Mouse (Mus musculus): ENCODE measurements around the gene Slc15a3.

- TF ChIP-seq POLR2A (IDR thresholded peaks at IDR 0.05; ENCODE audit: insufficient read depth, low read depth, low read length) (no peak), CTCF (IDR thresholded peaks at IDR 0.05) (no peak)
Observed at GRCm38 (mm10) chr19:10833611-10834010, 5.9 kb upstream of the Slc15a3 start.
